Mouse (Mus musculus): Measurements from ENCODE around the gene Napa. TPM values are rescaled to one million over a fixed set of nuclear protein-coding genes. Genes with fewer than 3 reads are reported as not detected.

The Napa gene
- polyA plus RNA-seq, 1 experiment from 2014 or later, result 168 TPM

- TF ChIP-seq CTCF (IDR thresholded peaks at IDR 0.05; ENCODE audit: low read depth), result peak; percentile 40
- DNase-seq (no peak), ATAC-seq (ENCODE audit: insufficient read depth) (no peak)
- Histone ChIP-seq H3K4me3 (ENCODE audit: low read depth, low read length) (no peak overlapping the region), H3K4me2 (no peak overlapping the region), H3K27ac (ENCODE audit: low read depth) (no peak overlapping the region), H3K9ac (no peak overlapping the region), H3K9me3 (ENCODE audit: low read depth, low read length) (no peaks in the 10 kb centered on the region; the same call in 1 of the 2 replicates), H3K36me3 (ENCODE audit: insufficient read depth) (no peaks in the 10 kb centered on the region), H3K4me1 (ENCODE audit: insufficient read depth) (no peaks in the 10 kb centered on the region), H3K27me3 (ENCODE audit: insufficient read depth, low read length) (peaks cover 9% of the 10 kb centered on the region)
- 27% methylated on average over 4 of the region's 4 CpGs for WGBS
Measured at GRCm38 (mm10) chr7:16063490-16063889, 34.8 kb upstream of the Napa start.

GRCm38 (mm10) chr7:16070846-16071245 lies 27.4 kb upstream of the Napa start:
- Histone ChIP-seq H3K36me3 (ENCODE audit: insufficient read depth) (no peaks in the 10 kb centered on the region), H3K4me1 (ENCODE audit: insufficient read depth) (no peaks in the 10 kb centered on the region), H3K27me3 (ENCODE audit: insufficient read depth, low read length) (no peaks in the 10 kb centered on the region), H3K9me3 (ENCODE audit: low read depth, low read length) (no peaks in the 10 kb centered on the region), H3K4me3 (ENCODE audit: low read depth, low read length) (no peak overlapping the region), H3K4me2 (no peak overlapping the region), H3K27ac (ENCODE audit: low read depth) (no peak overlapping the region), H3K9ac (no peak overlapping the region)
- ATAC-seq (ENCODE audit: insufficient read depth) (no peak), DNase-seq (no peak)
- no peak for TF ChIP-seq CTCF (IDR thresholded peaks at IDR 0.05; ENCODE audit: low read depth)

GRCm38 (mm10) chr7:16071906-16072305 lies 26.4 kb upstream of the Napa start:
- no peak overlapping the region for H3K9ac ChIP-seq
- H3K4me3 ChIP-seq (ENCODE audit: low read depth, low read length), result no peak overlapping the region
- ATAC-seq (ENCODE audit: insufficient read depth) (no peak), DNase-seq (no peak)
- H3K36me3 ChIP-seq (ENCODE audit: insufficient read depth), result no peaks in the 10 kb centered on the region
- H3K4me2 ChIP-seq, result no peak overlapping the region
- no peak for TF ChIP-seq CTCF (IDR thresholded peaks at IDR 0.05; ENCODE audit: low read depth)
- no peak overlapping the region for H3K27ac ChIP-seq (ENCODE audit: low read depth)
- H3K9me3 ChIP-seq (ENCODE audit: low read depth, low read length), result no peaks in the 10 kb centered on the region
- WGBS, result 76% methylated on average over 6 of the region's 6 CpGs
- no peaks in the 10 kb centered on the region for H3K4me1 ChIP-seq (ENCODE audit: insufficient read depth)
- H3K27me3 ChIP-seq (ENCODE audit: insufficient read depth, low read length), result no peaks in the 10 kb centered on the region

GRCm38 (mm10) chr7:16079947-16080346 lies 18.3 kb upstream of the Napa start:
- no peaks in the 10 kb centered on the region for H3K4me1 ChIP-seq (ENCODE audit: insufficient read depth)
- no peaks in the 10 kb centered on the region for H3K27me3 ChIP-seq (ENCODE audit: insufficient read depth, low read length)
- H3K9me3 ChIP-seq (ENCODE audit: low read depth, low read length), result no peaks in the 10 kb centered on the region
- no peak overlapping the region for H3K9ac ChIP-seq
- WGBS, result 56% methylated on average over 1 of the region's 1 CpGs
- peak; percentile 11 for DNase-seq
- TF ChIP-seq CTCF (IDR thresholded peaks at IDR 0.05; ENCODE audit: low read depth), result no peak
- no peaks in the 10 kb centered on the region for H3K36me3 ChIP-seq (ENCODE audit: insufficient read depth)
- no peak overlapping the region for H3K4me2 ChIP-seq
- no peak for ATAC-seq (ENCODE audit: insufficient read depth)
- H3K4me3 ChIP-seq (ENCODE audit: low read depth, low read length), result no peak overlapping the region
- no peak overlapping the region for H3K27ac ChIP-seq (ENCODE audit: low read depth)

- Histone ChIP-seq H3K9ac (no peak overlapping the region), H3K4me2 (no peak overlapping the region), H3K36me3 (ENCODE audit: insufficient read depth) (no peaks in the 10 kb centered on the region), H3K4me3 (ENCODE audit: low read depth, low read length) (no peak overlapping the region), H3K9me3 (ENCODE audit: low read depth, low read length) (no peaks in the 10 kb centered on the region), H3K4me1 (ENCODE audit: insufficient read depth) (no peaks in the 10 kb centered on the region), H3K27ac (ENCODE audit: low read depth) (no peak overlapping the region), H3K27me3 (ENCODE audit: insufficient read depth, low read length) (no peaks in the 10 kb centered on the region)
- no peak for TF ChIP-seq CTCF (IDR thresholded peaks at IDR 0.05; ENCODE audit: low read depth)
- WGBS, result 64% methylated on average over 4 of the region's 4 CpGs
- ATAC-seq (ENCODE audit: insufficient read depth), result no peak
- DNase-seq, result no peak
Measured at GRCm38 (mm10) chr7:16080581-16080980, 17.7 kb upstream of the Napa start.

- H3K27me3 ChIP-seq (ENCODE audit: insufficient read depth, low read length), result no peaks in the 10 kb centered on the region
- H3K9ac ChIP-seq, result no peak overlapping the region
- ATAC-seq (ENCODE audit: insufficient read depth) (no peak), DNase-seq (no peak)
- H3K4me3 ChIP-seq (ENCODE audit: low read depth, low read length), result no peak overlapping the region
- H3K36me3 ChIP-seq (ENCODE audit: insufficient read depth), result no peaks in the 10 kb centered on the region
- 63% methylated on average over 4 of the region's 4 CpGs for WGBS
- no peaks in the 10 kb centered on the region for H3K4me1 ChIP-seq (ENCODE audit: insufficient read depth)
- TF ChIP-seq CTCF (IDR thresholded peaks at IDR 0.05; ENCODE audit: low read depth), result no peak
- H3K9me3 ChIP-seq (ENCODE audit: low read depth, low read length), result no peaks in the 10 kb centered on the region
- no peak overlapping the region for H3K4me2 ChIP-seq
- H3K27ac ChIP-seq (ENCODE audit: low read depth), result no peak overlapping the region
Measured at GRCm38 (mm10) chr7:16083361-16083760, 14.9 kb upstream of the Napa start.

- no peaks in the 10 kb centered on the region for H3K27me3 ChIP-seq (ENCODE audit: insufficient read depth, low read length)
- WGBS, result 61% methylated on average over 2 of the region's 2 CpGs
- no peaks in the 10 kb centered on the region for H3K36me3 ChIP-seq (ENCODE audit: insufficient read depth)
- DNase-seq, result no peak
- H3K4me1 ChIP-seq (ENCODE audit: insufficient read depth), result no peaks in the 10 kb centered on the region
- H3K9ac ChIP-seq, result no peak overlapping the region
- H3K27ac ChIP-seq (ENCODE audit: low read depth), result no peak overlapping the region
- no peak overlapping the region for H3K4me2 ChIP-seq
- no peak for ATAC-seq (ENCODE audit: insufficient read depth)
- no peaks in the 10 kb centered on the region for H3K9me3 ChIP-seq (ENCODE audit: low read depth, low read length)
- TF ChIP-seq CTCF (IDR thresholded peaks at IDR 0.05; ENCODE audit: low read depth), result no peak
- H3K4me3 ChIP-seq (ENCODE audit: low read depth, low read length), result no peak overlapping the region
Measured at GRCm38 (mm10) chr7:16087587-16087986, 10.7 kb upstream of the Napa start.

GRCm38 (mm10) chr7:16094592-16094991 lies 3.7 kb upstream of the Napa start:
- no peak for TF ChIP-seq CTCF (IDR thresholded peaks at IDR 0.05; ENCODE audit: low read depth)
- no peaks in the 10 kb centered on the region for H3K27me3 ChIP-seq (ENCODE audit: insufficient read depth, low read length)
- WGBS, result 58% methylated on average over 3 of the region's 3 CpGs
- H3K4me3 ChIP-seq (ENCODE audit: low read depth, low read length), result no peak overlapping the region
- H3K9ac ChIP-seq, result no peak overlapping the region
- DNase-seq (no peak), ATAC-seq (ENCODE audit: insufficient read depth) (no peak)
- 0 out of 2 replicates have a peak, but pooled peaks cover 5% of the 10 kb centered on the region for H3K4me1 ChIP-seq (ENCODE audit: insufficient read depth)
- no peaks in the 10 kb centered on the region for H3K36me3 ChIP-seq (ENCODE audit: insufficient read depth)
- H3K9me3 ChIP-seq (ENCODE audit: low read depth, low read length), result no peaks in the 10 kb centered on the region
- no peak overlapping the region for H3K4me2 ChIP-seq
- H3K27ac ChIP-seq (ENCODE audit: low read depth), result no peak overlapping the region

Measured in lung, embryonic 14.5 days (tissue).